Mouse (Mus musculus): ENCODE measurements around the gene Glipr1.
A peak's percentile ranks its signal among the peaks of the same experiment; 100 is the strongest.

The Glipr1 gene

GRCm38 (mm10) chr10:111960459-111960858 is 42.0 kb downstream of the Glipr1 start:
- no peak for DNase-seq (ENCODE audit: low spot score)

DNA sequence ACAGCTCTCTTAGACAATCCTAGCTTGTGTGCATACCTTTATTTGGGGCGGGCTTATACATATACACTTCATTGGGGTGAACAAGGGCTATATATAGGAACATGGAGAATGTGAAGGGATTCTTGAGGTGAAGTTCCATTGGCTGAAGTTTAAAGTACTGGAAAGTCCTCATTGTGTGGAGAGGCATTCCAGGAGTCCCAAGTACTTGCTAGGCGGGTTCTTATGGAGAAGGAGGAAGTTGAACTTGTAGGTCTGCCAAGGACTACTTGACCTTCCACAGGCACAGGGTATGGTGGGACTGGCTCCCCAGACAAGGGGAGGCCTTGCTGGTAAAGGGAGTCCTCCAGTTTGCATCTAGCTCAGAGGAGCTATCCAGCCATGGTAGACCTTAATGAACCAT is 43.1 kb downstream of the Glipr1 start:
- DNase-seq (ENCODE audit: low spot score): no peak

GRCm38 (mm10) chr10:111958046-111958421 is 44.4 kb downstream of the Glipr1 start:
- DNase-seq (ENCODE audit: low spot score): no peak

DNA sequence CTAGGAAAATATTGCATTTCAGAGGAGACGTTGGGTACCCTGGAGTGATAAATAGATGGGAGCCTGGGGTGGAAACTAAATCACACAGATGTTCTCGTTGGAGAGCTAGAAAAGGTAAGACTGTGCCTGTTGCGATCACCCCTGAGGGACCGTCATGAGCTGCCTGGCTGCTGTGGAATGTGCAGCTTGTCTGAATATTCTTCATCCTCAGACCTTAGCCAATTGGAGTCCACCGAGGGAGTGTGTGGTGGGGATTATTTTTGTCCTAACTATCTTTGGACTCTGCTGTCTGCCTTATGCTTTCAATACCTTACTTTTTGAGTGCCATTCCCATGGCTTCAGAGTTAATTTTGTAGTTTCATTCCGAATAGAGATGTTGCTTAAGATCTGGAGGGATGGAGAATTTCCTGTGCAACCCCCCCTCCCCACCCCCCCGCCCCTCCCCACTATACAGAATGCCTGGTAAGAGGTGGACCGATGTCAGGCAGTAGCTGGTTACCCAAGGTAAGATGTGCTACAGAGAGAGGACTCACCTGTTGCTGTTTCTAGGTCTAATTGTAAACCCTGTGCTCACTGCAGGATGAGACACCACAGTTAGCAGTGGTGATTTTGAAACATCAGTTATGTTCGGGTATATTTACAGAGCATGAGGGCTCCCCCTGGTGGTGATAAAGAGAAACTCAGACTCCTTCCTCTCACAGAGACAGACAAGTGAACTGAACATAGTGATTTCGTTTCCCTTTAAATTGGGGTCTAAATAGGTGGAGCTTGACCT is 45.0 kb downstream of the Glipr1 start:
- DNase-seq (ENCODE audit: low spot score): peak; percentile 63

GRCm38 (mm10) chr10:111955836-111956235 is 46.6 kb downstream of the Glipr1 start:
- no peak for DNase-seq (ENCODE audit: low spot score)

- no peak for DNase-seq (ENCODE audit: low spot score)
Observed at GRCm38 (mm10) chr10:111949008-111949407, 53.4 kb downstream of the Glipr1 start.

DNA sequence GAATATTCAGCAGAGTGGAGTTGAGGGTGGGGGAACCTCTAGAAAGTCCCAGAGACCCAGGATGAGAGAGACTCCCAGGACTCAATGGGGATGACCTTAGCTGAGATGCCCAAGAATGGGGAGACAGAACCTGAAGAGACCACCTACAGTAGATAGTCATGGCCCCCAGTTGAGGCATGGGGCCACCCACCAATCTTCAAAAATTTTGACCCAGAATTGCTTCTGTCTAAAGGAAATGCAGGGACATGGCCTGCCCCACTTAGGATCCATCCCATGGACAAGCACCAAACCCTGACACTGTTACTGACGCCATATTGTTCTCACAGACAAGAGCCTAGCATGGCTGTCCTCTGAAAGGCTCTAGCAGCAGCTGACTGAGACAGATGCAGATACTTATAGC is 54.4 kb downstream of the Glipr1 start:
- no peak for DNase-seq (ENCODE audit: low spot score)

GRCm38 (mm10) chr10:111945563-111945962 is 56.9 kb downstream of the Glipr1 start:
- DNase-seq (ENCODE audit: low spot score): no peak

DNA sequence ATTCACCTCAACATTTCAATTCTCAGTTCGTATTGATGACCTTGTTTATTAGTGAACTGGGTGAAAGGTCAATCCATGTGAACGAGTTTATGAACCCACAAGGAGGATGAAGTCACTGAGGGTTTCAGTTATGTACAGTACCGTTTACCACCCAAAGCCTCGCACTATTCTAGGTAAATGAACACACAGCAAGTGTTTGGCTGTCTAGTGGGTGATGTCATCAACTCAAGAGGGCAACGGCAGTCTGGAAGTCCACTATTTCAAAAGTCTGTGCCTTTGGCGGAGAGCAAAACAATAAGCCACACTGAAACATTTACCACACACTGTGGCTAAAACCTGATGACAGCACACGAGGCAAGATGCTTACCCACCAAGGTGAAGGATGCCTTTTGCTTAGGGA is 59.4 kb downstream of the Glipr1 start:
- no peak for DNase-seq (ENCODE audit: low spot score)

DNA sequence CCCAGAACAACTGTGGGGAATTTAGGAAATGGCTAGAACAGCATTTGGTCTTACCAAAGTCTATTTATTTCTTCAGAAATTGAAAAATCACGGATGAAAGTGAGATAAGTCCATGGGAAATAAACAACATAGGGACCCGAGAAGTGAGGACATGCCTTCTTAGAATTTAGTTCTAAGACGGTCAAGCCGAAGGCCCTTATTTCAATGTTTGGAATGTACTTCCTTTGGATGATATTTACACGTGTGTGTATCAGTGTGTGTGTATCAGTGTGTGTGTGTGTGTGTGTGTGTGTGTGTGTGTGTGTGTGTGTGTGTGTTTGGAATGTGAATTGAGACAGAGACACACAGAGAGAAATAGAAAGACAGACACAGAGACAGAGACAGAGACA is 65.3 kb downstream of the Glipr1 start:
- DNase-seq (ENCODE audit: low spot score): no peak

- no peak for DNase-seq (ENCODE audit: low spot score)
Observed at GRCm38 (mm10) chr10:111936491-111937145, 65.8 kb downstream of the Glipr1 start.

DNA sequence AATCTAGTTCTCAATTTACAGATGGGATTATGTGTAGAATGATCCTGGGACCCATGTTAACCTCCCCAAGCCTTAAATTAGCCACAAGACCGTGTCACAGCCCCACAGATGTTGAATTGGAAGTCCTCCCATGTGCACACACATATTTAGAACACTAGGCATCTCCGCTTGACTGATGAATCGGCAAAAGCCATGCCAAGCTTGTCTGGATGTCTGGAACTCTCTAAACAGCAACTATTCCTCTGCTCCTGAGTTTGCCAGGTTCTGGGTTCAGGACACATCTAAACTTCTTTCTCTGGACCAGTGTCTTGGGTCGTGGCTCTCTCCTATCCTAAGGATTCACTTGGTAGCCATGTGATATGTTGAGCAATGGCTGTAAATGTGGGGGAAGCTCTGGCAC is 66.4 kb downstream of the Glipr1 start:
- DNase-seq (ENCODE audit: low spot score): no peak
